Mouse (Mus musculus): Measurements from ENCODE around the gene Srgap2.
"Not testable (repeated sequence)": the region's sequence is repeated elsewhere in the genome, so short reads cannot be mapped to it uniquely, and the experiment has no call there.

DNA sequence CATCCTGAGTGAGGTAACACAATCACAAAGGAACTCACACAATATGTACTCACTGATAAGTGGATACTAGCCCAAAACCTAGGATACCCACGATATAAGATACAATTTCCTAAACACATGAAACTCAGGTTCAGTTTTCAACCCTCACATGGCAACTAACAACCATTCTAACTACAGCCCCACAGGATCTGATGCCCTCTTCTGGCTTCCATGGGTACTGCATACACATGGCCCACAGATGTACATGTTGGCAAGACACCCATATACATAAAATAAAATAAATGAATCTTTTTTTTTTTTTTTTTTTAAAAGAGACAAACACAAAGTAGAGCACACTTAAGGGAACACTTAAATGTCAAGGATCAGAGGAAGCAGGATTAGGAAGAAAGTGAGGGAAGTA is 198.1 kb downstream of the Srgap2 start:
- TF ChIP-seq POLR2A, CTCF (IDR thresholded peaks at IDR 0.05; ENCODE audit: extremely low read depth, insufficient read depth, low read length): not testable (repeated sequence)

Data from cortical plate, adult 2 months (tissue).